Mouse (Mus musculus) hindbrain, embryonic 12.5 days (tissue): ENCODE results near the gene 4930513O06Rik. TPM values are rescaled to one million over a fixed set of nuclear protein-coding genes. Genes with fewer than 3 reads are reported as not detected.

ENCODE experiments used
- ATAC-seq: fragments of 200-750 bp; cut with Nextera tagmentation; 2 replicates; pipeline ENCODE4 v1.8.0; 2017; ENCODE audit warnings: moderate TSS enrichment; ENCODE audit not compliant: low FRiP score
- H3K27ac ChIP-seq: fragments of 300-500 bp; sonication (generic); 2 replicates; pipeline ENCODE4 v1.5.1; 2016; ENCODE audit warnings: mild to moderate bottlenecking
- H3K27me3 ChIP-seq: fragments of 300-500 bp; sonication (generic); 2 replicates; pipeline ENCODE4 v1.6.1; 2016; ENCODE audit warnings: mild to moderate bottlenecking
- H3K36me3 ChIP-seq: fragments of 300-500 bp; sonication (generic); 2 replicates; pipeline ENCODE4 v1.6.1; 2016; ENCODE audit warnings: mild to moderate bottlenecking
- H3K4me1 ChIP-seq: fragments of 300-500 bp; sonication (generic); 2 replicates; pipeline ENCODE4 v1.6.1; 2016
- H3K4me2 ChIP-seq: fragments of 300-500 bp; sonication (generic); replicated peaks from 2 replicates; pipeline ENCODE4 v1.6.1; 2016; ENCODE audit warnings: mild to moderate bottlenecking
- H3K4me3 ChIP-seq: fragments of 300-500 bp; sonication (generic); 2 replicates; pipeline ENCODE4 v1.5.1; 2016; ENCODE audit warnings: mild to moderate bottlenecking
- H3K9ac ChIP-seq: fragments of 300-500 bp; sonication (generic); 2 replicates; pipeline ENCODE4 v1.6.1; 2016; ENCODE audit warnings: mild to moderate bottlenecking, moderate library complexity
- H3K9me3 ChIP-seq: fragments of 300-500 bp; sonication (generic); replicated peaks from 2 replicates; pipeline ENCODE4 v1.6.1; 2016; ENCODE audit warnings: mild to moderate bottlenecking
- WGBS: fragments of 180-500 bp; shearing (Covaris S2); methylation state at CpG from one replicate; pipeline ENCODE4 v1.1.7; 2016; 5-methylcytosine and 5-hydroxymethylcytosine counted together
- polyA plus RNA-seq: library from polyadenylated mRNA; unstranded; fragments of >200 nt; fragmentation: Nextera tagmentation; extraction: Ambion mirVana; gene quantifications from 2 replicates; pipeline ENCODE4 v1.2.1, GENCODE M21; 2016

Gene 4930513O06Rik
- not detected in 2 replicates for polyA plus RNA-seq

- WGBS = 75% methylated on average over 1 of the region's 1 CpGs
- H3K9me3 ChIP-seq = no peaks in the 10 kb centered on the region
- H3K36me3 ChIP-seq = no peaks in the 10 kb centered on the region
- ATAC-seq = no peak
- H3K27me3 ChIP-seq = no peaks in the 10 kb centered on the region
- H3K4me3 ChIP-seq = no peak within 1 kb of the TSS
- no peaks in the 10 kb centered on the region for H3K4me1 ChIP-seq
- no peak within 1 kb of the TSS for H3K27ac ChIP-seq
- H3K9ac ChIP-seq = no peak within 1 kb of the TSS
- H3K4me2 ChIP-seq = no peak within 1 kb of the TSS
Measured at GRCm38 (mm10) chrX:139085943-139086342, at the start of gene 4930513O06Rik. Gene 4930513O06Rik (plus strand): TSS chrX:139086243.

DNA sequence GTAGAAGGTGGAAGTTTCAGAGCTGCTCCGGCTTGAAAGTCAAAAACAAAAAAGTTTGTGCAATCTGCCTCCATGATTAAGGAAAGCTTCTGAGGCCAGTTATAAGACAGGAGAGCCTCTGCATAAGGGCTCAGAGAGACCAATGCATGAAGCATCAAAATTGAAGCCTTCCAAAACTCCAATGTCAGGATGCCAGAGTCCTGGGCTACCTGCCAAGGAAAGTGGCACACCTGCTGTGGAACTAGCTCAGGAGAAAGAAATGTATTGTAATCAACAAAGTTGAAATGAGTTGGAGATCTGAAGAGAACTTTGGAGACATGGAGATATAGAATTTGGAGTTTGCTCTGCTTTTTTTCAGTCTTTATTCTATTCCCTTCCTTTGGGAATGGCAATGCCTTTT lies 48.4 kb upstream of the 4930513O06Rik start:
- no peaks in the 10 kb centered on the region for H3K9me3 ChIP-seq
- 94% methylated on average over 1 of the region's 1 CpGs for WGBS
- H3K9ac ChIP-seq = no peak overlapping the region
- no peaks in the 10 kb centered on the region for H3K36me3 ChIP-seq
- H3K4me1 ChIP-seq = no peaks in the 10 kb centered on the region
- ATAC-seq = no peak
- H3K4me2 ChIP-seq = no peak overlapping the region
- H3K27ac ChIP-seq = no peak overlapping the region
- no peak overlapping the region for H3K4me3 ChIP-seq
- peaks cover 3% of the 10 kb centered on the region; the same call in 1 of the 2 replicates for H3K27me3 ChIP-seq

GRCm38 (mm10) chrX:139039314-139039713 lies 46.7 kb upstream of the 4930513O06Rik start:
- no peaks in the 10 kb centered on the region for H3K9me3 ChIP-seq
- H3K36me3 ChIP-seq = no peaks in the 10 kb centered on the region
- H3K4me2 ChIP-seq = no peak overlapping the region
- no peak overlapping the region for H3K4me3 ChIP-seq
- 60% methylated on average over 2 of the region's 2 CpGs for WGBS
- peaks cover 3% of the 10 kb centered on the region; the same call in 1 of the 2 replicates for H3K27me3 ChIP-seq
- no peak overlapping the region for H3K9ac ChIP-seq
- H3K4me1 ChIP-seq = no peaks in the 10 kb centered on the region
- H3K27ac ChIP-seq = no peak overlapping the region
- ATAC-seq = no peak

- Histone ChIP-seq H3K27me3 (peaks cover 3% of the 10 kb centered on the region; the same call in 1 of the 2 replicates), H3K4me3 (no peak overlapping the region), H3K9me3 (no peaks in the 10 kb centered on the region), H3K27ac (no peak overlapping the region), H3K4me2 (no peak overlapping the region), H3K36me3 (no peaks in the 10 kb centered on the region), H3K9ac (no peak overlapping the region), H3K4me1 (no peaks in the 10 kb centered on the region)
- WGBS = 83% methylated on average over 1 of the region's 1 CpGs
- no peak for ATAC-seq
Measured at GRCm38 (mm10) chrX:139041148-139041547, 44.9 kb upstream of the 4930513O06Rik start.

DNA sequence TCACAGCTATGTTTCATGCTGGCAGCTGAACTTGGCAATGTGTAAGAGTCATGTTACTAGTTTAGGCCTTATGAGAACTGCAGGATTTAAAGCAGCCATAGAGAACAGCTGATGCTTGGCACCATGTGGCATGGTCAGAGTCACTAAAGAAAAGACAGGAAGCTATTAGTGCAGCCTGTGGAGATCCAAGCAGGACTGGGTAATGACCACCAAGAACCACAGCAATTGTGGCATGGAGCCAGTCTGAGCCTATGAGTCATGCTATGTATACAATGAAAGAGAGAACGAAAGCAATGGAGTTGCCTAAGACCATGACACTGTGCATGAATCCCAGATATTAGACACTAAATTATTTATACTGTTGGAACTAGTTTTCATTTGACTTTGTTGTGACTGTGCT lies 34.1 kb upstream of the 4930513O06Rik start:
- H3K4me1 ChIP-seq = no peaks in the 10 kb centered on the region
- H3K4me3 ChIP-seq = no peak overlapping the region
- 88% methylated on average over 1 of the region's 1 CpGs for WGBS
- H3K36me3 ChIP-seq = no peaks in the 10 kb centered on the region
- no peak for ATAC-seq
- no peaks in the 10 kb centered on the region for H3K9me3 ChIP-seq
- H3K9ac ChIP-seq = no peak overlapping the region
- no peak overlapping the region for H3K27ac ChIP-seq
- no peaks in the 10 kb centered on the region for H3K27me3 ChIP-seq
- H3K4me2 ChIP-seq = no peak overlapping the region

DNA sequence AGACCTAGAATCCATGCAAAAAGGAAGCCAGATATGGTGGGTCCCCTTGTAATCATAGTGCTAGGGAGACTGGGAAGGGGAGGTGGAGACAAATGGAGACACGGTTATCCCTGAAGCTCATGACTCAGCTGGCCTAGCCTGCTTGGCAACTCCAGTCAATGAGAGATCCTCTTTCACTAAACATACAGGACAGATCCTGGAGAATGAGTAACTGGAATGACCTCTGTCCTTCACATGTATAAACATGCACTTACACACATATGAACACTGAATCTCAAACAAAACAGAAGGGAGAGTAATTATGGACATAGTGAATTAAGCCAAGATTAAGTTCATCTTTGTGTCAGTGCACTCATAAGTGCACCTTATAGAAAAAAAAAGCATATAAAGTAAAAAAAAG lies 32.9 kb upstream of the 4930513O06Rik start:
- no peak overlapping the region for H3K4me3 ChIP-seq
- no peak overlapping the region for H3K9ac ChIP-seq
- 78% methylated on average over 1 of the region's 1 CpGs for WGBS
- no peak overlapping the region for H3K4me2 ChIP-seq
- no peaks in the 10 kb centered on the region for H3K27me3 ChIP-seq
- H3K4me1 ChIP-seq = no peaks in the 10 kb centered on the region
- ATAC-seq = no peak
- no peaks in the 10 kb centered on the region for H3K9me3 ChIP-seq
- no peak overlapping the region for H3K27ac ChIP-seq
- no peaks in the 10 kb centered on the region for H3K36me3 ChIP-seq

DNA sequence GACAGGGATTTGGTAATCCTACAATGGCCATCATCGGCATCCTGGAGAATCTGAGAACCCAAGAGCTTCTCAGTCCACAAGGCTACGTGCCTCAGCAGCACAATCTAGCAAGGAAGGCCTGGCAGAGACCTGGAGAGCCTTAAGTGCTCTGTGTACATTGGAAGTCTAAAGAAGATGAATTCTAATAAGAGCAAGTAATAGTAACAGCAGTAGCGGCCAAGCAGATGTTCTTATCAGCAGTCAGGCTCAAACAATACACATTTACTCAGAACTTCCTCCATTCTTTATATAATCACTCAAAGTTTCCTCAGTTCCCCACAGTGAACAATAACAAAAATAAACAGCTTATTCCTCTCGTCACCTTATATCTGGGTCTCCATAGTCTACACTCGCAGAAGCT lies 22.0 kb upstream of the 4930513O06Rik start:
- H3K4me1 ChIP-seq = no peaks in the 10 kb centered on the region
- no peak overlapping the region for H3K27ac ChIP-seq
- no peak overlapping the region for H3K4me3 ChIP-seq
- no peaks in the 10 kb centered on the region for H3K36me3 ChIP-seq
- H3K4me2 ChIP-seq = no peak overlapping the region
- H3K9me3 ChIP-seq = no peaks in the 10 kb centered on the region
- H3K27me3 ChIP-seq = no peaks in the 10 kb centered on the region
- ATAC-seq = no peak
- no peak overlapping the region for H3K9ac ChIP-seq
- WGBS = 79% methylated on average over 5 of the region's 5 CpGs

DNA sequence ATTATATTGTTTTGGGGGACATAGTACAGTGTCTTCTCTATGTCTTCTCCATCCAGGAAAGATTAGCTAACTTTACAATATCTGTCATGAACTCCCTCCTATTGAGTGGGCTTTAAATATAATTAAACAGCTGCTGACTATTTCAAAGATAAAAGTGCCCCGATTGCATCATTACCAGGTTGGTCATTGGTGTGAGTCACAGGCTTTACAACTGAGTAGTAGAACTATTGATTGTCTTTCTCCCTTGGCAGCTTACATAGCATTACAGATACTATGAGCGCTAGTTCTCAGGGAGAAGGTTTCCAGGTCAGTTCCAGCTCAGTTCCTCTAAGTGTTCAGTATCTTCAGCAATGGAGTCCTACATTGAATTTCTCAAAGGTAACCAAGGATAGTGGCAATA lies 7.5 kb upstream of the 4930513O06Rik start:
- Histone ChIP-seq H3K4me1 (no peaks in the 10 kb centered on the region), H3K9ac (no peak overlapping the region), H3K27me3 (no peaks in the 10 kb centered on the region), H3K36me3 (no peaks in the 10 kb centered on the region), H3K27ac (no peak overlapping the region), H3K9me3 (no peaks in the 10 kb centered on the region), H3K4me3 (no peak overlapping the region), H3K4me2 (no peak overlapping the region)
- 87% methylated on average over 2 of the region's 2 CpGs for WGBS
- no peak for ATAC-seq

GRCm38 (mm10) chrX:139085077-139085476 lies 966 bp upstream of the 4930513O06Rik start, which contains the start of gene Serpina7:
Gene Serpina7 (minus strand): TSS chrX:139085236.
- H3K27ac ChIP-seq = no peak within 1 kb of the TSS
- no peaks in the 10 kb centered on the region for H3K4me1 ChIP-seq
- ATAC-seq = no peak
- no peaks in the 10 kb centered on the region for H3K9me3 ChIP-seq
- no peaks in the 10 kb centered on the region for H3K36me3 ChIP-seq
- H3K4me3 ChIP-seq = no peak within 1 kb of the TSS
- H3K4me2 ChIP-seq = no peak within 1 kb of the TSS
- no peak within 1 kb of the TSS for H3K9ac ChIP-seq
- H3K27me3 ChIP-seq = no peaks in the 10 kb centered on the region

DNA sequence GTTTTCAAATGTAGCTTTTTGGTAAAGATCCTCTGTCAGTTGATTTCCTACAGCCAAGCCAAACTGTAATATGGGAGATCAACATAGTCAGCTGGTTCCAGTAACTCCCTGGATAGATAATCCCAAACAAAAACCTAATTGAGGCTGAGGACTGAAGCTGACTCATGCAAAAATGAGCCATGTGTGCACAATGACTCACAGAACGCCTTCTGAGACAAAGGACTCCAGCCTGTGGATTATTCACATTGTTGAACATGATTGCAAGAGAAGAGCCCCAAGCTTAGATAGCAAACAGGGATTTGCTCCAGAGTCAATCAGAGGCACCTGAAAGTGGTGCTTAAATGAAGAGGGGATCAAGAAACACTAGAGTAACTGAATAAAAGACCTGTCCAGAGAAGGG lies 11.2 kb downstream of the 4930513O06Rik start:
- Histone ChIP-seq H3K36me3 (no peaks in the 10 kb centered on the region), H3K9ac (no peak overlapping the region), H3K4me2 (no peak overlapping the region), H3K27ac (no peak overlapping the region), H3K4me3 (no peak overlapping the region), H3K9me3 (no peaks in the 10 kb centered on the region), H3K27me3 (no peaks in the 10 kb centered on the region), H3K4me1 (no peaks in the 10 kb centered on the region)
- 59% methylated on average over 1 of the region's 1 CpGs for WGBS
- ATAC-seq = no peak

- H3K4me2 ChIP-seq = no peak overlapping the region
- H3K27me3 ChIP-seq = no peaks in the 10 kb centered on the region; the same call in 1 of the 2 replicates
- H3K36me3 ChIP-seq = no peaks in the 10 kb centered on the region
- no peak overlapping the region for H3K27ac ChIP-seq
- no peak for ATAC-seq
- WGBS = 71% methylated on average over 4 of the region's 4 CpGs
- no peaks in the 10 kb centered on the region for H3K4me1 ChIP-seq
- no peak overlapping the region for H3K4me3 ChIP-seq
- no peak overlapping the region for H3K9ac ChIP-seq
- H3K9me3 ChIP-seq = no peaks in the 10 kb centered on the region
Measured at GRCm38 (mm10) chrX:139134031-139134430, 48.0 kb downstream of the 4930513O06Rik start.
